Mouse (Mus musculus) testis, adult 2 months (tissue): Measurements from ENCODE around the gene Hoxc6.

Experiments used
- CTCF ChIP-seq: fragments of 200-500 bp; IDR thresholded peaks from 2 replicates; pipeline ENCODE4 v1.5.1; 2012; ENCODE audit warnings: low read depth, mild to moderate bottlenecking, inconsistent platforms, low read length, moderate library complexity; ENCODE audit not compliant: control insufficient read depth, insufficient read depth, insufficient replicate concordance
- POLR2A ChIP-seq: fragments of 200-500 bp; IDR thresholded peaks from 2 replicates; pipeline ENCODE4 v1.6.1; 2012; ENCODE audit warnings: low read depth, mild to moderate bottlenecking, inconsistent platforms, low read length, moderate library complexity; ENCODE audit not compliant: control insufficient read depth

- TF ChIP-seq POLR2A: no peak
- TF ChIP-seq CTCF: no peak
Observed at GRCm38 (mm10) chr15:102962492-102962891, 35.6 kb upstream of the Hoxc6 start.
